Mouse (Mus musculus) macrophage (primary cell): ENCODE data around the gene Itga7. TPM values are rescaled to one million over a fixed set of nuclear protein-coding genes. Genes with fewer than 3 reads are reported as not detected.

Source experiments
- H3K27ac ChIP-seq: fragments of 350-480 bp; formaldehyde crosslinking; 2 replicates; pipeline ENCODE4 v1.9.0; 2021
- H3K36me3 ChIP-seq: fragments of 350-480 bp; formaldehyde crosslinking; 2 replicates; pipeline ENCODE4 v1.9.0; 2021; ENCODE audit errors: inconsistent target
- H3K4me3 ChIP-seq: fragments of 350-480 bp; formaldehyde crosslinking; 2 replicates; pipeline ENCODE4 v1.9.0; 2021; ENCODE audit errors: inconsistent target
- H3K79me2 ChIP-seq: fragments of 350-480 bp; formaldehyde crosslinking; 2 replicates; pipeline ENCODE4 v1.9.0; 2021; ENCODE audit errors: inconsistent target
- WGBS: methylation state at CpG from one replicate; pipeline ENCODE4 v1.1.7; 2026; ENCODE audit warnings: inconsistent platforms; ENCODE audit not compliant: missing documents; 5-methylcytosine and 5-hydroxymethylcytosine counted together
- polyA plus RNA-seq: library from polyadenylated mRNA; stranded (reverse); fragments of 250-400 nt; gene quantifications from 3 replicates; pipeline ENCODE4 v1.2.4, GENCODE M21; 2018; ENCODE audit warnings: inconsistent platforms

Gene Itga7
- polyA plus RNA-seq, 1 experiment from 2014 or later = not detected

DNA sequence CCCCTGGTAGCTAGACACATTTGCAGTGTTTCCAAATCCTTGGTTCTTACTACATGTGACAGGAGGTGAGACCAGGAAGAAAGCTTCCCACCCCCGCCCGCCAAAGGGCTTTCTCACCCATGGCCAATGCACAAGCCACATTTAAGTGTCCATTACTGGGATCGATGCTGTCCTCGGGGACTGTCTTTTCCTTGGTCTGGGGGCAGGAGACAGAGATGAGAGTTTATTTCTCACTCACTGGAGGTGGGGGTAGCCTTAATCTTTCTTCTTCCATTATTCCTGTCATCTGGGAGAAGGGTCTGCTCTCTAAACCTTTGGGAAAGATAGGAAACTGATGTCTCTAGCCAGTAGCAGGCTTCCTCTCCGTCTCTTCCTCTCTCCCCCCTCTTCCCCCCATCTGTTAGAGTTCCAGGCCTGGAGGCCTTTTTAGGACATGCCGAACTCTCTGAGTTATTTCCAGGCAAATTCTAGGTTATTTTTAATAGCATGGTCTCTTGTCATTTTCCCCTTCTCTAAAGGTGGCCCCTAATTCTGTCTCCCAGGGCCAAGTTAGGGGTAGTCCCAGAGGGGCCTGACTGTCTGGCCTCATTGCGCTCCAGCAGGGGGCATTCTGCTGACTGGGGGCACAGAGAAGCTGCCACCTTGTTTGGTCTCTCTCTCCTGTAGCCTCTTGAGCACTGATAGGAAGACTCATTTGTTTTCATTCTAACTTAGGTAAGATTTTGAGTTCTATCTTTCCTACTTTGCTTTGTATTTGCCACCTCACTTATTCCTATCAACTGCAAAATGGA is 1.6 kb downstream of the Itga7 start:
- Histone ChIP-seq H3K36me3 (no peaks in the 10 kb centered on the region), H3K27ac (no peak overlapping the region), H3K4me3 (no peak overlapping the region), H3K79me2 (no peaks in the 10 kb centered on the region)
- WGBS = 83% methylated on average over 7 of the region's 7 CpGs

DNA sequence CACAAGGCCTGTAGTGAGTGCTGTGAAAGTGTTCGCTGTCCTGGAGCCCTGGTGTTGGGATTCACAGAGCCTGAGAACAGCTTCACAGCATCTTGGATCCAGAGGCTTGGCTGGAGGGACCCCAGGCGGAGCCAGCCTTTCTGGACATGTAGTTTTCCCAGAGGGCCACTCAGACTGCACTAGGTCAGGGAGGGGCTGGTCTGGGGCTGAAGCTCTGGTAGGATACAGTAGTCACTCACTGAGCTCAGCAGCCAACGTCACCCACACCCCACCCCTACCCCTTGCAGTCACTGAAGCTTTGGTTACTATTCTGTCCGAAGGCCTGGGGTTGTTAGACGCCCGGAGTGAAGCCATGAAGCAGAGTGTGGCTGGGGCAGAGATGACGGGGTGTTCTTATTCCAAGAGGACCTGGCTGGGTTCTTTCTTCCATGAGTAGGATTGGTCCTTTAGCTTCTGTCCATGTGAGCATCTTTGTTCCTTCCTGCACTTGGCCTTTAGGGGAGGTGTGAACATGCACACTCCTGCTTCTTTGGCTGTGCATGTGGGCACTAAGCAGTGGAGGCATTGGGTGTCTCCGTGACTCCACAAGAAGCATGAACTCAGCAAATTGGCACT is 2.3 kb downstream of the Itga7 start:
- WGBS = 82% methylated on average over 8 of the region's 8 CpGs

DNA sequence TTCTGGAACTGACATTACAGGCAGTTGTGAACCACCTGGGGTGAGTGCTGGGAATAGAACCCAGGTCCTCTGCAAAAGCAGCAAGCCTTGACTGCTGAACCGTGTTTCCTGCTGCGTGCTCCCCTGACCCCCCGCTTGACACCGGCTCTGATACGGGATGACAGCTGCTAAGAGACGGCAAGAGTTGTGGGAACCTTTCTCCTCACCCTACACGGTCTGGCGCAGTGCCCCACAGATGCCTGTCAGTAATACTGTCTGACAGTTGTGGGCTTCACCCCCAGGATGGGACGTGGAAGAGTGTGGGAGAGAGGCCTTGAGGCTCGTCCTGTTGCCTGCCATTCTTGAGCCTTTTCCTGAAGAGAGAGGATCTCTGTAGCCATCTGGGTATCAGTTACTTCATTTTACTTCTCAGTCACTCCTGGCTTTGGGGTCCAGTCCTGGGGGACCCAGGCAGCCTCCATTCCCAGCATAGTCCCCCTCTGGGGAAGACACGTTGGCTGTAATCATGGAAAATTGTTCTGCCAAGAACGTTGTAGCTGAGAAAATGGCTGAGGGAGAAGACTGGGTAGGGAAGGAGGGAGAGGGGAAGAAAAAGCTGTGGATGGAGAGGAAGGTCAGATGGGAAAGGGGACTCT is 4.3 kb downstream of the Itga7 start:
- H3K27ac ChIP-seq = no peak overlapping the region
- H3K79me2 ChIP-seq = no peaks in the 10 kb centered on the region
- 80% methylated on average over 12 of the region's 12 CpGs for WGBS
- H3K4me3 ChIP-seq = no peak overlapping the region
- no peaks in the 10 kb centered on the region for H3K36me3 ChIP-seq

More for the DNA sequence above, 2.3 kb downstream of the Itga7 start:
- Histone ChIP-seq H3K27ac (no peak overlapping the region), H3K36me3 (no peaks in the 10 kb centered on the region), H3K79me2 (no peaks in the 10 kb centered on the region), H3K4me3 (no peak overlapping the region)

DNA sequence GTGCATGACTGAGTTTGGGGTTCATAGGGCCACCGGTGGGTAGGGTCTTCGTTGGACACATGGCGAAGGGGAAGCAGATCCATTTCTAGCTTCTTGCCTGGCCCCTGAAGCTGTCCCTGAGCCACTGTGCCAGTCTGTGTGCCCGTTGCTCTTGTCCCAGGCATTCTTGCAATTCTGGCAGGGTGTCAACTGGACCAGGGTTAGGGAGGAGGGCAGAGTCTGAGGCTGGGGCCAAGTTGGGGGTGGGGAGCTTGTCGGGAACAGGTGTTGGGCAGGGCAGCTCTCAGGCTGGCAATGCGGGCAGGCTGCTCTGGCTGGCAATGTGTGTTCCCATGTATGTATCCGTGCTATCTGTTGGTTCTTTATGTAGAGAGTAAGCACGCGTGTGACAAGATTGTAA is 4.8 kb downstream of the Itga7 start:
- Histone ChIP-seq H3K4me3 (no peak overlapping the region), H3K27ac (no peak overlapping the region), H3K79me2 (no peaks in the 10 kb centered on the region), H3K36me3 (no peaks in the 10 kb centered on the region)
- WGBS = 84% methylated on average over 9 of the region's 9 CpGs

DNA sequence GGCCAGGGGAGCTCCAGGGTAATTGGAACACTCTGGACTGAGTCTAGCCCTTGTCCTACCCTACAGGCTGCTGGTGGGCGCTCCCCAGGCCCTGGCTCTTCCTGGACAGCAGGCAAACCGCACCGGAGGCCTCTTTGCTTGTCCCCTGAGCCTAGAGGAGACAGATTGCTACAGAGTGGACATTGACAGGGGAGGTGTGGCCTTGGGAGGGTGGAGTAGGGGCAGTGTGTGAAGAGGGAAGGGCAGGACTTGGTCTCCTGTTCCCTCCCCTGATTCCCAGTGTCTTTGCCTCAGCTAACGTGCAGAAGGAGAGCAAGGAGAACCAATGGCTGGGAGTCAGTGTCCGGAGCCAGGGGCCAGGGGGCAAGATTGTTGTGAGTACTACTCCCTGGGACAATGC is 5.4 kb downstream of the Itga7 start:
- Histone ChIP-seq H3K4me3 (no peak overlapping the region), H3K36me3 (no peaks in the 10 kb centered on the region), H3K27ac (no peak overlapping the region), H3K79me2 (no peaks in the 10 kb centered on the region)
- 81% methylated on average over 5 of the region's 5 CpGs for WGBS

DNA sequence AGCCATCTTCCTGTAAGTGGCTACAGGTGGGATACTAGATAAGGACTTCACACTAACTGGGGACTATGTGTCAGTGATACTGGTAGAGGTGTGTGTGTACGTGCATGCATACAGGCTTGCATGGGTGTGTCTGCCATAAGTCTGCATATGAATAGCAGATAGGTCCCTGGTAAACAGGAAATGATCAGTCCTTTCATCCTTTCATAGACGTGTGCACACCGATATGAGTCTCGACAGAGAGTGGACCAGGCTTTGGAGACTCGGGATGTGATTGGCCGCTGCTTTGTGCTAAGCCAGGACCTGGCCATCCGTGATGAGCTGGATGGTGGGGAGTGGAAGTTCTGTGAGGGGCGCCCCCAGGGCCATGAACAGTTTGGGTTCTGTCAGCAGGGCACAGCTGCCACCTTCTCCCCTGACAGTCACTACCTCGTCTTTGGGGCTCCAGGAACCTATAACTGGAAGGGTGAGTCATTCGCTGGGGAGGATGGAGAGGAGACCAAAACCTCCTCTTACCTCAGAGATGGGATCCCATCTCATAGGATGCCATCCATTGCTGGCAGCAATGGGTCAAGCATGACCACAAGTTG is 7.0 kb downstream of the Itga7 start:
- no peaks in the 10 kb centered on the region for H3K79me2 ChIP-seq
- H3K36me3 ChIP-seq = no peaks in the 10 kb centered on the region
- H3K4me3 ChIP-seq = no peak overlapping the region
- no peak overlapping the region for H3K27ac ChIP-seq
- 85% methylated on average over 10 of the region's 10 CpGs for WGBS

DNA sequence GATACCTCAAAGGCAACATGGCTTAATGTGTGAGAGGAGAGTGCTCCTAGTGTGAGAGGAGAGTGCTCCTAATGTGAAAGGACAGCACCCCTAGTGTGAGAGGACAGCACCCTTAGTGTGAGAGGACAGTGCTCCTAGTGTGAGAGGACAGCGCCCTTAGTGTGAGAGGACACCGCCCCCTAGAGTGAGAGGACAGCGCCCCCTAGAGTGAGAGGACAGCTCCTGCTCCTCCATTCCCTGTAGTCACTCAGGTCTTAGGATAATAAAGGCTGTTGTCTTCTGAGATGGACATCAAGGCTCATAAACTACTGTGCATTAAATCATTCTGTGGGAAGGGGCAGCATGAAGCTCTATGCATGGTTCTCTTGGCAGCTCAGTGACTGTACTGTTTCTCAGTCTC is 12.1 kb downstream of the Itga7 start:
- no peaks in the 10 kb centered on the region for H3K36me3 ChIP-seq
- no peak overlapping the region for H3K4me3 ChIP-seq
- 27% methylated on average over 3 of the region's 3 CpGs for WGBS
- no peak overlapping the region for H3K27ac ChIP-seq
- H3K79me2 ChIP-seq = no peaks in the 10 kb centered on the region

DNA sequence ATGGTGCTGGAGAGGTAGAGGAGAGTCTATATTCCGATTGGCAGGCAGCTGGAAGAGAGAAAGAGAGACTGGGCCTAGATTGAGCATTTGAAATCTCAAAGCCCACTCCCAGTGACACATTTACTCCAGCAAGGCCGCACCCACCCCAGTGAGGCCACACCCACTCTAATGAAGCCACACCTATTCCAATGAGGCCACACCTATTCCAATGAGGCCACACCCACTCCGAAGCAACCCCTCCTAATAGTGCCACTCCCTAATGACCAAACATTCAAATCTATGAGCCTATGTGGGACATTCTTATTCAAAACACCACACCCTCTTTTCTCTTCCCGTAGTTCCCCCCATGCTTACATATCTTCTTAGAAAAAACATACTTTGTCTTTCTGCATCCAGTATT is 13.9 kb downstream of the Itga7 start:
- Histone ChIP-seq H3K27ac (no peak overlapping the region), H3K79me2 (no peaks in the 10 kb centered on the region), H3K4me3 (no peak overlapping the region), H3K36me3 (no peaks in the 10 kb centered on the region)
- 83% methylated on average over 4 of the region's 4 CpGs for WGBS

DNA sequence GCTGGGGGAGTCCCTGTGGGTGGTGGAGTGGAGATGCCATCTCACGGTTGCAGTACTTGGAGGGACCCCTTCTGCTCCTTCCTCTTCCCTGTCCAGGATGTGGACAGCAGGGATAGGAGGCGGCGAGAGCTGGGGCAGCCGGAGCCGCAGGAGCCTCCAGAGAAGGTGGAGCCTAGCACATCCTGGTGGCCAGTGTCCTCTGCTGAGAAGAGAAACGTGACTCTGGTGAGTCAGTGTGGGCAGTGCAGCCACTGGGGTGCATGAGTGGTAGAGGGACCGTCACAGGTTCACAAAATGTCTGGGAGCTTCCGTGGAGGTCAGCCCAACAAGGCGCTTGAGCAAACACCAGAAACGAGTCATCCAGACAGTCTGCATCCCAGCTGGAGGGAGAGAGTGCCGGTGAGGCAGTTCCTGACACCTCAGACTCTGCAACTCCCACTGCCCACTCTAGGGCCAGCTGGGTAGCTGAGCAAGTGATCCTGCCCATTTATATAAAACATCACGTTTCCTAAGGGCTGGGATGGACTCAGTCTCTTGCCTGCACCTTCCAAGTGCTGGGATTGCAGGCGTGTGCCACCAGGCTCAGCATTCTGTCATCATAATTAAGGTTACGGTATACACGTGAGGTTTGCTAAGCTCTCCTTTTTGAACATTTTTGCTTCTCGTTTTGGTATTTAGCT is 16.7 kb downstream of the Itga7 start:
- WGBS = 73% methylated on average over 16 of the region's 16 CpGs
- Histone ChIP-seq H3K36me3 (no peaks in the 10 kb centered on the region), H3K4me3 (no peak overlapping the region), H3K79me2 (no peaks in the 10 kb centered on the region), H3K27ac (no peak overlapping the region)

DNA sequence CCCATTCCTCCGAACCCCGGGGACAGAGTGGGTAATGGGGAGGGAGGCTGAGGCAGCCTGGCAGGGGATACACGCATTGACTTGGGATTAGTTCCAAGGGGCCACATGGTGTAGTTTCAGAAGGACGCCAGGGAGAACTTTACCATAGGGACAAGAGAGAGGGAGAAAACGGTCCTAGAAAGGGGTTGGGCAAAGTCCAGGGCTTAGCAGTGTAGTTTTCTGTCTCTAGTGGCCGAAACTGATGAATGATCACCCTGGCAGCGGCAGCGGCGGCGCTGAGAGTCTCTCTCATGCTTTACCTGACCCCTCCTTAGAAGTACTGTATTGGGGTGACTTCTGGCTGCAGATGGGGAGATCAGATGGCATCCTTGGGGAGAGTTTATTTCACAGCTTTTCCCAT is 24.7 kb downstream of the Itga7 start:
- Histone ChIP-seq H3K79me2 (no peaks in the 10 kb centered on the region), H3K36me3 (no peaks in the 10 kb centered on the region), H3K4me3 (no peak overlapping the region), H3K27ac (no peak overlapping the region)
- WGBS = 87% methylated on average over 10 of the region's 10 CpGs

DNA sequence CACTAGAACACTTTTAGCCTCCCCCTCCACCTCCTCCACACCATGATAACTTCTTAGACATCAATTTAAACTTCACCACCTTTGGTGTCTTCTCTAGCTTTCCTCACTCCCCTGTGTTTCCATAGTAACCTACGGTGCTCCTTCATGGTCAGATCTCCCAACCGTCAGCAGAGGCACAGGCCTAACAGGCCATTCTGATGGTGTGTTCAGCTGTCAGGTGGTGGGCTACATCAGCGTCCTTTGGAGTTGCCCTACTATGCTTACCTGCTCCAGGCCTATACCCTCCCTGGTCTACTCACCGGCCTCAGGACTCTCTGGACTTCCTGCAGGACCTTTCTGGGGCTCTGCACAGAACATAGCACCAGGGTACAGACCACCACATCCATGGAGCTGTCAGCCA is 26.5 kb downstream of the Itga7 start:
- H3K79me2 ChIP-seq = no peaks in the 10 kb centered on the region
- no peak overlapping the region for H3K27ac ChIP-seq
- 84% methylated on average over 4 of the region's 4 CpGs for WGBS
- H3K4me3 ChIP-seq = no peak overlapping the region
- no peaks in the 10 kb centered on the region for H3K36me3 ChIP-seq

DNA sequence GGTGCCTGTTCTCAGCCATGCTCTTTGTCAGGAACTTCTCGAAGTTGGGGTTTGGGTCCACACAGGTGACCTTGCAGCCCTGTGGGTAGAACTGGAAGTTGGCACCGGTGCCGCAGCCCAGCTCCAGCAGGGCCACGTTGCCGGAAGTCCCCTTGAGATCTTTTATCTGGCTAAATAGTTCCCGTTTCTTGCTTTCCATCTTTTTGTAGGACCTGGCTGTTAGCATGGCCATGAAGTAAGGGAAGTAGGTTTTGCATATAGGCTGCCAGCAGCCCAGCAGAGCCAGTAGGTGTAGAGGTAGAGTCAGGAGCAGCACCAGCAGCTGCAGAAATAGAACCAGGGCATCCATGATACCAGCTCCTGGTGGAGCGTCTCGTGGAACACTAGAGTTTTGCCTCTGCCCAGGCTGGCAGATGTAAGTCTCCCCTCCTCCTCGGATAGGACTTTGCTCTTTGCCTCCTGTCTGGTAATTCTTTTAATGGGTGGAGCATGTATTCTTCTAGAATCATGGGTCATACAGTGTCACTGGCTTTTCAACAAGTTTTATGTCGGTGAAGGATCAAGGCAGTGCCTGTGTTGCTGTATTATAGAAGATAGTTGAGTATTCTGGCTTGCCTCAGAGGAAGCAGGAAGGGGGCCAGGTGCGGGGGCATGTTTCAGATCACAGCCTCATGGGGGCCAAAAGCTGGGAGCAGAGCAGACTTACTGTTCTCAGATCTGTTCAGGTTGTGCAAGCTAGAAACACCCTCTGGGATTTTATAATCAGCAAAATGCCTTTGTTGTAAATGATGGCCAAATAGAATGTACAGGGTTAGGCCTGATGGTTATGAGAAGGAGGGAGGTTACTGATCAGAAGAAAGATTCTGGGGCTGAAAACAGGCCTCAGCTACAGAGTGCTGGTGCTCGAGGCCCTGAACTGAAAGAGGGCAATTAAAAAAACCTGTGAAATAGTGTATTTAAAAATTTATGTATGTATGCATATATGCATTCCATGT is 27.3 kb downstream of the Itga7 start, which contains the start of gene Mettl7b:
Gene Mettl7b (minus strand): TSS at position 399 of the 995 bp plus-strand sequence.
- Histone ChIP-seq H3K4me3 (no peak within 1 kb of the TSS), H3K27ac (no peak within 1 kb of the TSS), H3K79me2 (no peaks in the 10 kb centered on the region), H3K36me3 (no peaks in the 10 kb centered on the region)
- 33% methylated on average over 12 of the region's 12 CpGs for WGBS

DNA sequence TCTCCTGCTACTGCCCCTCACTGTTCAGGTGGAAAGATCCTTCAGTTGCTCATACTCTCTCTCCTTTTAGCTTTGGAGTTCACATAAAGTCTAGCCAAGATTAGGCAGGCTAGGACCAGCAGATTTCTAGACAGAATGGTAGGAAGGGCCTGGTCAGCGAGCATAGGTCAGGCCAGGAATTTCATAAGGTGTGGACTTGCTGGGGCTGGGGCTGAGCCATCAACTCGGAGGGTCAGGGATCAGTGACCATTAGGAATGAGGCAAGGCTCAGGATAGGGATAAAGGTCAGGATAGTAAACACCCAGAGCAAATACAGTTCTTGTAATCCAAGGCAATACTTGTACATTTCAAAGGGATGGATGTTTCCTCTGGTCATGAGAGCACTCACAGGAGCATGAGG is 31.3 kb downstream of the Itga7 start:
- 96% methylated on average over 2 of the region's 2 CpGs for WGBS
- no peaks in the 10 kb centered on the region for H3K79me2 ChIP-seq
- no peak overlapping the region for H3K4me3 ChIP-seq
- no peak overlapping the region for H3K27ac ChIP-seq
- H3K36me3 ChIP-seq = no peaks in the 10 kb centered on the region
